Mouse (Mus musculus) gastrocnemius, postnatal 36 days (tissue): ENCODE measurements around the gene Zfp575. TPM values are rescaled to one million over a fixed set of nuclear protein-coding genes. Genes with fewer than 3 reads are reported as not detected.
A peak's percentile ranks its signal among the peaks of the same experiment; 100 is the strongest.
"Not testable (repeated sequence)": the region's sequence is repeated elsewhere in the genome, so short reads cannot be mapped to it uniquely, and the experiment has no call there.

Experiments used
- DNase-seq, 2 experiments: peaks; one replicate each; pipeline ENCODE4 v3.0.0; 2022
- intact Hi-C: fragments of 180-260 bp; cut with DNase I; formaldehyde crosslinking; loops from one replicate; pipeline ENCODE4 v1.15.1; 2025
- long read RNA-seq, 2 experiments: library from polyadenylated mRNA; stranded (forward); transcript quantifications; one replicate each; pipeline ENCODE4 v2.0.0; 2021
- total RNA-seq, 2 experiments: library from RNA; stranded (reverse); gene quantifications; 2 replicates each; pipeline ENCODE4 v1.2.3; 2021

The Zfp575 gene
- total RNA-seq = under 1 TPM in 1 of 2 experiments, not detected in 1; 0.18 TPM
- long read RNA-seq, experiment 1 = 0 reads
- long read RNA-seq, experiment 2, partial matches to known transcripts = 0 of 2 reads
- long read RNA-seq, experiment 2, other reads (novel, unspliced or antisense) = 0 of 2 reads

GRCm38 (mm10) chr7:24587330-24588105, at the start of gene Zfp575, which contains the start of gene Ethe1:
Zfp575 (minus strand) TSS chr7:24587641.
Ethe1 (plus strand) TSS chr7:24587543.
- DNase-seq = peak; percentile 40 to 41
- intact Hi-C loops = no loop called here

- intact Hi-C loops = no loop called here
These were observed 49.6 kb upstream of the Zfp575 start for GRCm38 (mm10) chr7:24637046-24637445.

DNA sequence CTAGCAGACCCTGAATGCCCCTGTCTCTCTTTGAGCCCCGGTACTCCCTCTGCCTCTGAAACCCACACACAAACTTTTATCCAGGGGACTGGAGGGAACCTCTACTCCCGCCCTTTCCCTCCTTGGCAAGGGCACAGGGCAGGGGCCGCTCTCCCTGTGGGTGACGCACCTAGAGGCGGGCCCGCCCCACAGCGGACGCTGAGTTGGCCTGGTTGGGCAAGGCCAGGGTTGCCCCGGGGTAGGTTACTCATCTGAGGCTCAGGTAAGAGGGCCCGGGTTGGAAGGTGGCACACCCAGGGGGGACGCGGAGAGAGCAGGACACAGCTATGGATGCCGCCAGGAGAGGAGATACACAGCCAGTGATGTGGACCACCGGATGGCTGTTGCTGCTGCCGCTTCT, 48.8 kb upstream of the Zfp575 start, which contains the start of gene Lypd3:
Gene Lypd3 (plus strand): TSS at position 287 of the 400 bp plus-strand sequence.
- intact Hi-C loops = no loop called here
- no peak for DNase-seq

More at GRCm38 (mm10) chr7:24637046-24637445, 49.6 kb upstream of the Zfp575 start:
- DNase-seq = no peak

DNA sequence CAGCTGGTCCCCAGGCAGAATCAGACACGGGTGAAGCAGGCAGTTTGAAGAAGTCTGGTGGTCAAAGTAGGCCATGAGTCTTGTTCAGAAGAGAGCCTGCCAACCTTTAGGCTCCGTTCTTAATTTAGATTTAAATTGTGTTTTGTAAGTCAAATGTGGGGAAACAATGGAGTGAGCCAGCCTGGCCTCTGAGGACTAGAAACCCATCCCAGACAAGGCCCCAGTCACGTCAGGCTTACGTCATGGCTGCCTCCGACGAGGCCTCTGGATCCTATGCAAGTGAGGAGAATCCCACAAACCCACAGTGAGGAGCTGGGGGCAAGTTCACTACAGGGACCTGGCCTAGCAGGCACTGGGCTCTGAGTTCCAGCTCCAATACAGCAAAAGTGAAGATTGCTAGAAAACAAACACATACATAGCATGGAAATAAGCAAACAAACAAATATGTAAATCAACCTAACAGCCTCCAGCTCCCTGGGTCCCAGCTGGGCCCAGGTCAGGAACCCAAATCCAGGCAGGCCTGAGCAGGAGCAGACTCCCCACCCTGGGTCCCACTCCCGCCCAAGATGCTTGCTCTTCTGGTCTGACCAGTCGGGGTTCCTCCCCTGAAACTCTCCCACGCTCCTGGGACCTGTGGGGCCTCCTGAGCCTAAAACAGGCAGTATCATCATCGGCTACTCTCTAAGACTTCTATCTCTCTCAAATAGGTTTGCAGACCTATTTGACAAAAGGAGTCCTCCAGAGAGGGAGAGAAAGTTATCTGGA, 42.9 kb upstream of the Zfp575 start:
- DNase-seq = no peak

DNA sequence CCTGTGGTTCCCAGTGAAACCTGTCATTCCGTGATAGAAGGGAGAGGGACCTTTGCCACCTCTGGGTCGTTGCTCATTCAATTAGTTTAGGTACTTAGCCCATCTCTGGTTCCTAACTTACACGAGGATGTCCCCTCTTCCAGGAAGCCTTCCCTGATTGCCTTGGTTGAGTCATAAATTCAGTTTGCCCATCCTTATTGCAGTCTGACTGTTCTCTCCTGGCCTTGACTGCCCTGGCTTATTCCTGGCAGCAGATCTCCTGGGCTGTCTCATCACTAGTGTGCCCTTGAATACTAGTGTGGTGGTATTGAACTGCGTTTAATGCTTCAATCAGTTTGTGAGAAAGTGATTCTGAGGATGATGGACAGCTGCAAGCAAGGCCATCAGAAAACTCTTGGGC, 42.2 kb upstream of the Zfp575 start:
- intact Hi-C loops = no loop called here
- no peak for DNase-seq

More for the DNA sequence above, 42.9 kb upstream of the Zfp575 start:
- intact Hi-C loops = no loop called here

- intact Hi-C loops = no loop called here
- DNase-seq = peak; percentile 74 to 84
These were observed 41.5 kb upstream of the Zfp575 start for GRCm38 (mm10) chr7:24628685-24629610.

DNA sequence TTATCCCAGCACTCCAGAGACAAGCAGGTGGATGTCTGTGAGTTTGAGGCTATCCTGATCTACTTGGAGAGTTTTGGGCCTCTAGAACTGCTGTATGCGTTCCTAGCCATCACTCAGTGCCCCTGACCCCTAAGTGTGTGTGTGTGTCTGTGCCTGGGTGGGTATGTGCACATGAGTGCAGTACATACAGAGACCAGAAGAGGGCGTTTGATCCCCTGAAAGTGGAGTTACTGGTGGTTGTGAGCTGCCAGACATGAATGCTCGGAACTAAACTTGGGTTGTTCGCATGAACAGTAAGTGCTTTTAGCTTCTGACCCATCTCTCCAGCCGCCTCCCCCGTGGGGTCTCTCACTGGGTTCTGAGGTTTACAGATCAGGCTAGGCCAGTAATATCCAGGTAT, 35.5 kb upstream of the Zfp575 start:
- intact Hi-C loops = no loop called here
- no peak for DNase-seq

DNA sequence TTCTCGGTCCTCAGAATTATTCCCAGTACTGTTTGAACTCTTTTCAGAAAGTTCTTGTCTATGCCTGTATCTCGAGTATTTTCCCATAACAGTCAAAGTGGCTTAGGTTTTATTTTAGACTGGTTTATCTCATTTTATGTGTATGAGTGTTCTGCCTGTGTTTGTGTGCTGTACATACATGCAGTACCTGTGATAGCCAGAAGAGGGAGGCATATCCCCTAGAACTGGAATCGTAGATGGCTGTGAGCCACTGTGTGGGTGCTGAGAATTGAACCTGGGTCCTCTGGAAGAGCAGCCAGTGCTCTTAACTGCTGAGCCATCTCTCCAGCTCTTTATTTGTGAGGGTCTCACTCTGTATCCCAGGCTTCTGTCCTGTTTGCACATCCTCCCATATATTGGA, 33.8 kb upstream of the Zfp575 start:
- no peak for DNase-seq
- intact Hi-C loops = no loop called here

DNA sequence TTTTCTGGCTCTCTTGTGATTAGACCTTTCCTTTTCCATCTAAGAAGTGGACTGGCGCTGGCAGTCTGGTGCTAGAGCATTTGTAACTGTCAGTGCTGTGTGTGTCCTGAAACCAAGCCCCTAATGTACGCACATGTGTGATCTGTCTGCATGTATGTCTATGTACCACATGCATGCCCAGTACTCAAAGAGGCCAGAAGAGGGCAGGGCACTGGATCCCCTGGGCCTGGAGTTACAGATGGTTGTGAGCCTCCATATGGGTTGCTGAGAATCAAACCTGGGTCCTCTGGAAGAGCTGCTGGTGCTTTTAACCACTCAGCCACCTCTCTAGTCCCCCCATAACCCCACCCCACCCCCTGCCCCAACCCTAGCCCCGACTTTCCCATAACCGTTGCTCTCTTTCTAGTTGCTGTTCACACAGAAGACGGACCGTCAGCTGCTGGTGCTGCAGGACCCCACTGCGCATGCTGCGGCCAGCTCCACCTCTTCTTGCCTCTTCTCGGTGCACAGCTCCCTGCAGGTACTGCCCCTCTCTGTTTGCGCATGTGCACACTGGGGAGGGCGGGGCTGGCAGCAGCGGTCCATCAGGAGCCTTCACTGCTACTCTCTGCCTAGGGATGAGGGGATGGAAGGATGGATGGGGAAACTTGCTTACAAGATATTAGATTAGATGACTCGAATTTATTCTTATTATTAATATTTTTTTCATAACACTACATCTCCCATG, 32.4 kb upstream of the Zfp575 start:
- intact Hi-C loops = no loop called here

DNA sequence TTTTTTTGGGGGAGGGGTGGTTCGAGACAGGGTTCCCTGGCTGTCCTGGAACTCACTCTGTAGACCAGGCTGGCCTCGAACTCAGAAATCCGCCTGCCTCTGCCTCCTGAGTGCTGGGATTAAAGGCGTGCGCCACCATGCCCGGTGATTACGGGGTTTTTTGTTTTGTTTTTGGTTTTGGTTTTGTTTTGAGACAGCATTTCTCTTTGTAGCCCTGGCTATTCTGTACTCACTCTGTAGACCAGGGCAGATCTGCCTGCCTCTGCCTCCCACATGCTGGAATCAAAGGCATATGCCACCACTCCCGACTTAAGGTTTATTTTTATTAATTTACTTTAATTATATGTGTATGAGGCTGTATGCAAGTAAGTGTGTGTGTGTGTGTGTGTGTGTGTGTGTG, 30.9 kb upstream of the Zfp575 start:
- intact Hi-C loops, DNase-seq: not testable (repeated sequence)

More for the DNA sequence above, 32.4 kb upstream of the Zfp575 start:
- no peak for DNase-seq

DNA sequence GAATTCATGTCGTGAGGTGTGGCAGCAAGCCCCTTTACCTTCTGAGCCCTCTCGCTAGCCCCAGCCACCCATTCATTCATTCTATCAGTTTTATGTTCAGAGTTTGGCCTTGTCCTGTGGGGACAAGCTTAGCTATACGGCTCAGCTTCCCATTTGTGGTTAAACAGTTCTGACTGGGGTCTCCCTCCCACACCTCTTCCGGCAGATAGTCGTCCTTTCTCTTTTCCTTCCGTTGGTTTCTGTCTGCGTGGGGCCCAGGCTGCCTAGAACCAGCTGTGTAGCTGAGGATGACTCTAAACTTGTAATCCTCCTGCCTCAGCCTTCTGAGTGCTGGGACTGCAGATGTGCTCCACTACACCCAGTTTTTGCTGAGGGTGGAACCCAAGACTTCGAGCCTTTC, 30.3 kb upstream of the Zfp575 start:
- DNase-seq = no peak
- intact Hi-C loops = no loop called here

DNA sequence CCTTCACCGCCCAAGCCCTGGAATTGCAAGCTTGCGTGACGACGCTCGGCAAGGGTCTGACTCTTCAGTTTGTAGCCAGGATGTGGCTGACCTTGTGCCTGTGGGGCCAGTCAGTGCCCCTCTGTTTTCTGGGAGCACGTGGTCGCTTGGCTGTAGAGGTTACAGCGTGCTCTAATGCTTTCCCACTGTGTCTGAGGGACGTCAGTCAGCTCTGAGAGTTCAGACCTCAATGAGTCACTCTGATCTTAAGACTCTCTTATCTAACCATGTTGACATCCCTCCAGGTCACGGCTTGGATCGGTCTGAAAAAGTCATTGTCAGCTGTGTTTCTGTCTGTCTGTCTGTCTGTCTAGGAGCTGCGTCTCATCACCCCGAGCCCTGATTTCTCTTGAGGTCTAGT, 27.4 kb upstream of the Zfp575 start:
- intact Hi-C loops = no loop called here
- no peak for DNase-seq

GRCm38 (mm10) chr7:24612308-24612910, 25.0 kb upstream of the Zfp575 start:
- intact Hi-C loops = no loop called here
- DNase-seq = no peak

GRCm38 (mm10) chr7:24611709-24612108, 24.3 kb upstream of the Zfp575 start:
- intact Hi-C loops = no loop called here
- no peak for DNase-seq

DNA sequence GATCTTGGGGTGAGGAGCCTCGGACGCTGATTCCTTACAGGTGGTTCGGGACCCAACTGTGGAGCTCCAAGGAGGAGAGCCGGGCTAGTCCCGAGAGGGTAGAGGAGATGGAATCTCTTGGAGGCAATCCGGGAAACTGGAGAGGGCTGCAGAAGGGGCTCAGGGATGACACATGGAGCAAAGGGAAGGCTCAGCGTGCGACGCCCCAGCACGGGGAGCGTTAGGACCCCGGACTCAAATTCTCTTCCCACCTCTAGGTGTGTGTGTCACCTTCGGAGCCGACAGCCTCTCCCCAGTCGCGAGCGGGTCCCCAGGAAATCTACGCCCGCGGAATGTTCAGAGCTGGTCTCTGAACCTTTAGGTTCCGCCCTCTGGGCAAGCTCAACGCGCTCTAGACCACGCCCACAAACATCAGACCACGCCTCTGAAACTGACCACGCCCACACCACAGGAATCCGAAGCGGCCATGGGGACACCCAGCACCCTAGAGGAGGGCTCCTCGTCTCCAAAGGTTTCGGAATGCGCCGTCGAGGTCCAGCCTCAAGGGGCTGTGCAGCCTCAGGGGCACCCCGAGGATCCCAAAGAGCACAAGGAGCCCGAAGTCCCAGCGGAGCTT, 23.5 kb upstream of the Zfp575 start:
- intact Hi-C loops = no loop called here
- peak; percentile 85 to 88 for DNase-seq

DNA sequence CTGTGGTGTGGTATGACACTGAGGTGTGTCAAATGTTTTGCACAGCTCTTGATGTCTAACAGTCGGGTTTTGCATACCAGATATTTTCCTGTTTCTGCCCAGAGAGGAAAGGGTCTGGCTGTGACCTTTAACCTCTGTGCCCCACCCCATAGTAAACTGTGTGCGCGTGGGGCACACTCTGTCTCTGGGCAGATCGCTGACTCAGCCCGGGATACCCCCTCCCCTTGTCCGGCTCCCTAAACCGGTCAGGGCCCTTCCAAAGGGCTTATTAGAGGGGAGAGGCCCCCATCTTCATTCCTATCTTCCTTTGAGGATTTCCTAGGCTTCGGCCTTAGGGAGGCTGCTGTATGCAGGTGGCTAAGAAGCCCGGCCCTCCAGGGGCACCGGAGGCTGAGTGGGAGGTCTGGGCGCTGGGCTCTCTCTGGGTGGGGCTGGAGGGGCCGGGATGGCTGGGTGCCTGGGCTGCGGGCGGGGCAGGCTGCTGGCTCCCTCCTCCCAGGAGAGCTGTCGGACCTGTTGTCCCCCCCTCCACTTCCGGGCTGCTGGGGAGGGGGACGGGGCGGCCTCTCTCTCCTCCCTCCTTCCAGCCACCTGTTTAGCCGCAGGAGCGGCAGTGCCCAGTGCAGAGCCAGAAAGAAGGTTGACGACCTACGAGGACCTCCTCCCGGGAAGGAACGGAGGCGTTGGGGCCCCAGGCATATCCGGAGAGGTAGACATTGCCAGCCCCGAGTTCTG, 22.9 kb upstream of the Zfp575 start, which contains the start of gene Phldb3:
Gene Phldb3 (plus strand): TSS at position 620 of the 735 bp plus-strand sequence.
- intact Hi-C loops = no loop called here
- no peak for DNase-seq

GRCm38 (mm10) chr7:24608561-24608960, 21.1 kb upstream of the Zfp575 start:
- intact Hi-C loops = no loop called here

DNA sequence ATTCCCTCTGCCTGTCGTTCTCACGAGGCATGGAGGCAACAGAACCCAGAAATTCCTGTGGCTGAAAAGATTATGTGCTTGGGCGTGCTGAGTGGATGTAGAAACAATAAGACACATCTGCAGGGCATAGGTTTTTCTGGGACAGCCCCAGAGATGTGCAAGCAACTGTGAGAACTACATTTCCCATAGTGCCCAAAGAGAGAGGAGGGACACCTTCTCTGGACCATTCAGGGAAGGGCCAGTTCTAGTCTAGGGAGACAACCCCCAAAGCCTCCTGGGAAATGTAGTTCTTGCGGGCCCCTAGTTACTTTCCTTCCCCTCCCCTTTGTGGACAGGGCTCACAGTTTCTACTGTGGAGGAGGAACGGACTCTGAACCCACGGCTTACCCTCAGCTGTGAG, 20.6 kb upstream of the Zfp575 start:
- DNase-seq = peak in 1 of 2 experiments; percentile 31
- intact Hi-C loops = no loop called here

More at GRCm38 (mm10) chr7:24608561-24608960, 21.1 kb upstream of the Zfp575 start:
- DNase-seq = no peak
